Mouse (Mus musculus): ENCODE measurements at regions not wholly inside any gene's neighbourhood (a gene's known extent, or its start where the extent isn't known, plus 50 kb on each side); places are given as distances from the start of the nearest gene placed in this dataset.

- TF ChIP-seq POLR2A (IDR thresholded peaks at IDR 0.05; ENCODE audit: insufficient read depth, low read depth, low read length) (no peak), CTCF (IDR thresholded peaks at IDR 0.05) (no peak)
These were observed 179.5 kb upstream of the Prr30 start for GRCm38 (mm10) chr14:101379663-101380006.

Data from heart, adult 2 months (tissue).